Mouse (Mus musculus) embryo, embryonic 11 days (tissue): ENCODE measurements around the gene C130026I21Rik.
"Not testable (repeated sequence)": the region's sequence is repeated elsewhere in the genome, so short reads cannot be mapped to it uniquely, and the experiment has no call there.

ENCODE experiments used
- DNase-seq: peaks from one replicate; pipeline ENCODE4 v3.0.0-alpha.2; 2015

C130026I21Rik gene

GRCm38 (mm10) chr1:85011933-85012332, 258.4 kb downstream of the C130026I21Rik start:
- DNase-seq, result not testable (repeated sequence)

DNA sequence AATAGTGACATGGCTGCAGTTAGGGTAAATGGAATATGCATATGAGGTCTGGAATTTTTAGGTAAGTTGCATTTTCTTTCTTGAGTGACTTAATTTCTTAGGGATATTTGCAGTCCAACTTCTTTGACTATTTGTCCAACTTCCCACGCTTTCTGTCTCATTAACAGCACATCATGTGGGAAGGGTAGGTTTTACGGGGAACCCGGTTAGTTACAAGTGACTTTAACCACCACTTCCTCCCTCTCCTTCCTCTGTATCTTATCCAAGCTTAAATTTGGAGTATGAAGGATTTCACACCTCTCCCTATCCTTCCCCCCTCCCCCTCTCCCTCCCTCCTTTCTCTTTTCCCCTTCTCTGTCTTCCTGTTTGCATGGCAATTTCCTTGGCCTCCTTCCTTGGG, 259.4 kb downstream of the C130026I21Rik start:
- not testable (repeated sequence) for DNase-seq

- not testable (repeated sequence) for DNase-seq
Measured at GRCm38 (mm10) chr1:85007737-85008136, 262.6 kb downstream of the C130026I21Rik start.

DNA sequence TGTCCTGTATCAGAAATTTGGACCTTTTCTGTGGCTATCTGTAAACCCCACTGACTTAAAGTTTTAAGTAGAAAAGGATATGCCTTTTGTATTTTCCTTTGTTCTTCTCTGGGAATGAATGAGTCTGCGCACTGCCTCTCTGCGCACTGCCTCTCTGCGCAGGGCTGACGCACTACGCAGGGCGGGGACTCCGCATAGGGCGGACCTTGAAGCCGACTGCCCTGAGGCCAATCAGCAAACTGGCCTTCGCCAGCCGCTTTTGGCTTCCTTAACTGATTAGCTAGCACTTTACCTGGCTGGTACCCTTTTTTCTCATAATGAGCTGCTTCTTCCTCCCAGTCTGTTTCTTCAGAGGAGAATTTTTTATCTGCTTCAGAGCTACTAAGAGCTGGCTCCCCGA, 271.1 kb downstream of the C130026I21Rik start:
- DNase-seq, result not testable (repeated sequence)

DNA sequence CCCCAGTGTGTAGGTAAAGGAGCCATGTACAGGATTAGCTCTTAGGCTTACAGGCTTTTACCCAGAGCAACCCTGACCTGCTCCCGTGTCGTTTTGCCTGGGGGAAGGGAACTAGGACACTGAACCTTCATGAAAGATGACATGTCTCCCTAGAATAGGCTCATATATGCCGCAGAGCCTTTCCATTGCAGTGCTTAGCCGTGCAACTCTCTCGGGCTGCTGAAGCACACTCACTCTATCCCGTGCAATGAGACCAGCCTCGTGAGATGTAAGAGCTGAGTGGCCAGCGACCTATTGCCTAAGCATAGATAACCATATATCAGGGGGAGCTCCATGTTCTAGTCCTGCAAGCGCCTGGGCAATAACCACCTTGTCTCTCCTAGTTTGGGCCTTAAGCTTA, 274.1 kb downstream of the C130026I21Rik start:
- DNase-seq, result not testable (repeated sequence)

DNA sequence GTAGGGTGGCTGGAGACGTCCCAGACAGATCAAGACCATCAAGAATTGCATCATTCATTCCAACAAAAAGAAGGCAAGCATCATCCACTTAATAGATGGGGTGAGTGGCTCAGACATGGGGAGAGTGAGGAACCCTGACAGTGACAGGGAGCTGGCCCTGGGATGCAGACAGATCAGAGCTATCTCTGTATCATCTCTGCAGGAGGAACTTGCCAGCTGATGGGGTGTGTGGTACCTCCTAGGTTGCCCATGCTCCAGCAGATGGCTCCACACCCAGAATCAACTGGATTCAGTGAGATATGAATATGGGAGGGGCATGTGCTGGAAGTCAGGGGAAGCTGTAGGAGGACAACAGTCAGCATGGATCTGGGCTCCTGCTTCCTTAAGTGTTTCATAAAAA, 275.9 kb downstream of the C130026I21Rik start:
- not testable (repeated sequence) for DNase-seq

DNA sequence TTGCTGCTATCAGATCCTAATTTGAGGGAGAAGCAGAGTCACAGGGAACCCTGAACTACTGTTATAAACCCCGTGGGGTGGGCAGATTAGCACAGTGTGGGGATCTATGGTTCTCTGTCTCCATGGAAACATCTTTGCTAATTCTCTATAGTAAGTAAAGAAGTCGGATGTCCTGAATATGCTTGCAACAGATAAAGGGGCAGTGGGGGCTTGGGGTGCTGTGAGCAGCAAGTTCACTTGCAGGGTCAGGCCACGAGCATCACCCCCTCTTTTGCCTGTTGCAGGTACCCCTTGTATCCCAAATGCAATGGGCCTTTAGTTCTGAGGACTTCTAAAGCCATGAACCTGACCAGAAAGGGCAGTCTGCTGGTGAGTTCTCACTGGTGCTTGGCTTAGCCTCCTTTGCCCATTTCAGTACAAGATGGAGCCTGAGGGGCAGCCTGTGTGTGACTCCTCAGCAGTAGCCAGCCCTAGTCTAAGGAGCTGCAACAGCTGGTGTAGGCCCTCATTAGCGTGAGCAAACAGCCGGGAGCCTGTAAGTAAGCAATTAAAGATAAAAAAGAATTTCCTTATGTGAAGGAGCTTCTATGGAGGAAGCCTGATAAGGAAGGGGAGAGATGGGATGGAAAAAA, 276.6 kb downstream of the C130026I21Rik start:
- not testable (repeated sequence) for DNase-seq

- not testable (repeated sequence) for DNase-seq
Measured at GRCm38 (mm10) chr1:84993235-84993634, 277.1 kb downstream of the C130026I21Rik start.

DNA sequence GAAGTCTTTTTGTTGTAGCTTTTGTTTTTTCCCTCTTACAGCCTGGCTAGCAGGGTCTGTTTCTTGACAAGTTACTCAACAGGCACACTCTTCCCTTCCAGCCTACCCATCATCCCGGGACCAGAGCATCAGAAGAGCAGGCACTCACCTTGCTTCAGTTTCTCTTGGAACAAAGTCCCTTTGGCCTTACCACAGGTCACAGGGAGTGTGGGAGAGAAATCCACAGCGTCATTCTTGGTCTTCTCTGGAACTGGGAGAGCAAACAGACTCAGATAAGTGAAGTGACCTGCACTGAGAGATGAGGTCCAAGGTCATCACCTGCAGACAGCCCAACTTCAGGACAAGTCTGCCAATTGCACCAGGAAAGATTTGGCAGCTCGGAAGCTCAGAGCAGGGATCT, 277.5 kb downstream of the C130026I21Rik start:
- DNase-seq, result not testable (repeated sequence)

GRCm38 (mm10) chr1:84989044-84989443, 281.3 kb downstream of the C130026I21Rik start:
- not testable (repeated sequence) for DNase-seq

GRCm38 (mm10) chr1:84987729-84988128, 282.6 kb downstream of the C130026I21Rik start:
- not testable (repeated sequence) for DNase-seq

GRCm38 (mm10) chr1:84961779-84962178, 308.6 kb downstream of the C130026I21Rik start:
- DNase-seq, result peak; percentile 5

- DNase-seq, result not testable (repeated sequence)
Measured at GRCm38 (mm10) chr1:84957713-84958112, 312.7 kb downstream of the C130026I21Rik start.

- DNase-seq, result not testable (repeated sequence)
Measured at GRCm38 (mm10) chr1:84956771-84957170, 313.6 kb downstream of the C130026I21Rik start.

GRCm38 (mm10) chr1:84952456-84953181, 317.7 kb downstream of the C130026I21Rik start:
- DNase-seq, result no peak

DNA sequence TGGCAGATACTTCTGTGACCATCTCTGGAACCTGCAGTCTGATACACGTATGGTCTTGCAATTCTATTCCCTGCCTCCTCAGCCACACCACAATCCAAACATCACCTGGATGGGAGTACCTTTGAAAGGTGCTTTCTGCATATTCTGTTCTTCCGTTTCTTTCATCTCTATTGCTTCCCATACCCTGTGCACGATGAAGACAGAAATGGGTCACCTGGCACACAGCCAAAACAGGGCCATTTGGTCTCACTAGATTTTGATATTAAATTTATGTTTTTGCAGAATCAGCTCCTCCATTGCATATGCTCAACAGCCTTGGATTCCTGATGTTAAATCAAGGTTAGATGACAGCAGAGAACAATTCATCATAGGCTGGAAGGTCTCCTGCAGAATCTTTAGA, 318.8 kb downstream of the C130026I21Rik start:
- DNase-seq, result no peak

- no peak for DNase-seq
Measured at GRCm38 (mm10) chr1:84947390-84947789, 323.0 kb downstream of the C130026I21Rik start.

- DNase-seq, result no peak
Measured at GRCm38 (mm10) chr1:84945950-84946349, 324.4 kb downstream of the C130026I21Rik start.

GRCm38 (mm10) chr1:84943549-84943948, 326.8 kb downstream of the C130026I21Rik start:
- DNase-seq, result no peak
